Mouse (Mus musculus) megakaryocyte, embryonic 14.5 days (primary cell): Measurements from ENCODE around the gene Smurf2. TPM values are rescaled to one million over a fixed set of nuclear protein-coding genes. Genes with fewer than 3 reads are reported as not detected.
A peak's percentile ranks its signal among the peaks of the same experiment; 100 is the strongest.

Source experiments
- H3K27me3 ChIP-seq: replicated peaks from 2 replicates; pipeline ENCODE3; 2012; ENCODE audit warnings: inconsistent platforms
- H3K36me3 ChIP-seq: replicated peaks from 2 replicates; pipeline ENCODE3; 2012; ENCODE audit warnings: low read length, inconsistent platforms, mixed read lengths
- H3K4me1 ChIP-seq: 2 replicates; pipeline ENCODE4 v1.6.1; 2012; ENCODE audit warnings: inconsistent platforms
- H3K4me3 ChIP-seq: replicated peaks from 2 replicates; pipeline ENCODE3; 2012; ENCODE audit warnings: moderate library complexity, mild to moderate bottlenecking, inconsistent platforms
- H3K9me3 ChIP-seq: 2 replicates; pipeline ENCODE4 v1.6.1; 2012; ENCODE audit warnings: inconsistent platforms
- FLI1 ChIP-seq: IDR thresholded peaks from 2 replicates; pipeline ENCODE4 v1.6.1; 2012; ENCODE audit warnings: low read length, inconsistent platforms, mixed read lengths
- GATA1 ChIP-seq: IDR thresholded peaks from 3 replicates; pipeline ENCODE4 v1.6.1; 2012; ENCODE audit warnings: mixed read lengths, low read length, inconsistent platforms, borderline replicate concordance
- polyA plus RNA-seq: library from polyadenylated mRNA; stranded (reverse); fragments of >175 nt; gene quantifications from 2 replicates; pipeline ENCODE4 v1.2.3, GENCODE M21; 2012; ENCODE audit warnings: low replicate concordance; ENCODE audit not compliant: insufficient read depth

The Smurf2 gene
- polyA plus RNA-seq, 1 experiment: 1.0 TPM

GRCm38 (mm10) chr11:106908016-106908415 lies 12.5 kb downstream of the Smurf2 start:
- TF ChIP-seq FLI1 (no peak), GATA1 (no peak)
- H3K9me3 ChIP-seq: no peaks in the 10 kb centered on the region
- H3K27me3 ChIP-seq: no peaks in the 10 kb centered on the region
- peaks cover 12% of the 10 kb centered on the region for H3K36me3 ChIP-seq
- peaks cover 51% of the 10 kb centered on the region for H3K4me1 ChIP-seq
- H3K4me3 ChIP-seq: no peak overlapping the region

DNA sequence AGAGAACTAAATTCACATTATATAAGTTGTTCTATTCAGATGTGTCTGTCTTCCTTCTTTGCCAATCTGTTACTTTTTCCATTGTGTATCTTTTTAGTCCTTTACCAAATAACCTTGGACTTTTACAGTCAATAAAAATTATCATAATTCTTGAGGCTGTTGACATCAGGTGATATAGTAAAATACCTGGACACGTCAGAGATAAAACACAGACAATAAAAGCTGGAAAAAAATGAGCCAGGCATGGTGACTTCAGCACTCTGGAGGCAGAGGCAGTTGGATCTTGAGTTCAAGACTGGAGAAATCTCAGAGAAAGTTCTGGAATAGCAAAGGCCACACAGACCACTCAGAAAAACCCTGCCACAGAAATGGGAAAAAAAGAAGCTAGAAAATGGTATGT lies 13.3 kb downstream of the Smurf2 start:
- peaks cover 12% of the 10 kb centered on the region for H3K36me3 ChIP-seq

GRCm38 (mm10) chr11:106905707-106906106 lies 14.8 kb downstream of the Smurf2 start:
- Histone ChIP-seq H3K9me3 (no peaks in the 10 kb centered on the region), H3K36me3 (peaks cover 12% of the 10 kb centered on the region), H3K27me3 (no peaks in the 10 kb centered on the region), H3K4me3 (peak overlapping the region; percentile 65), H3K4me1 (peaks cover 47% of the 10 kb centered on the region)
- TF ChIP-seq FLI1: no peak
- TF ChIP-seq GATA1: no peak

More for the DNA sequence above, 13.3 kb downstream of the Smurf2 start:
- peaks cover 47% of the 10 kb centered on the region for H3K4me1 ChIP-seq
- no peaks in the 10 kb centered on the region for H3K9me3 ChIP-seq
- H3K4me3 ChIP-seq: no peak overlapping the region
- H3K27me3 ChIP-seq: no peaks in the 10 kb centered on the region
- no peak for TF ChIP-seq GATA1
- TF ChIP-seq FLI1: no peak

GRCm38 (mm10) chr11:106899804-106900203 lies 20.7 kb downstream of the Smurf2 start:
- no peak overlapping the region for H3K4me3 ChIP-seq
- H3K36me3 ChIP-seq: peaks cover 9% of the 10 kb centered on the region
- no peaks in the 10 kb centered on the region for H3K9me3 ChIP-seq
- H3K4me1 ChIP-seq: peaks cover 33% of the 10 kb centered on the region
- no peak for TF ChIP-seq GATA1
- TF ChIP-seq FLI1: no peak
- H3K27me3 ChIP-seq: no peaks in the 10 kb centered on the region

DNA sequence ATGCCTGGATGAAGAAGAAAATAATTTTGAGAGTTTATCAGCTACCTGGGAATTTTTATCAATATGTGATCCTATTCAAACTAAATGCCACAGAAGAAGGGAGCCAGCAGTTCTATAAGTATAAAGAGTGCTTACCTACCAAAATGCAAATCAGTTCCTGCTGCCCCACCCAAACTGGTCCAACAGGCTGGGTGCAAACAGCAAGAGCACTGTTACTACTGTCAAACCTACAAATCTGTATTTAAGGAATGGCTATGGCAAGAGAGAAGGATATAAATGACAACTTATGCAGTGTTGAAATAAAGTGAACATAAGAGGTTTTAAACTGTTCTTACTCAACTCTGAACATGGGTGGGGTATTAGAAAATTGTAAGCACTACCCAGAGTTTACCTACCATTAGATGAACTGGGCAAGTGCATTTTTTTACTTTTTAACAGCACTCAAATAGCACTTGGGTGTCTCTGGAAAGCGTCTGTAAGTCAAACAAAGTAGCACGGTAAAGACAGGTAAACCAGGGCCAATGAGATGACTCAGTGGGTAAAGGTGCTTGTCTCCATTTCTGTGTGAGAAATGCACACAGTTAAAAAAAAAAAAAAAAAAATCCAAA lies 23.9 kb downstream of the Smurf2 start:
- H3K4me1 ChIP-seq: peaks cover 27% of the 10 kb centered on the region
- H3K27me3 ChIP-seq: no peaks in the 10 kb centered on the region
- H3K4me3 ChIP-seq: no peak overlapping the region
- no peaks in the 10 kb centered on the region for H3K9me3 ChIP-seq
- TF ChIP-seq FLI1: no peak
- peaks cover 9% of the 10 kb centered on the region for H3K36me3 ChIP-seq

- Histone ChIP-seq H3K9me3 (no peaks in the 10 kb centered on the region), H3K4me3 (no peak overlapping the region), H3K36me3 (peaks cover 5% of the 10 kb centered on the region), H3K4me1 (peaks cover 71% of the 10 kb centered on the region), H3K27me3 (no peaks in the 10 kb centered on the region)
- TF ChIP-seq GATA1 (no peak), FLI1 (no peak)
Observed at GRCm38 (mm10) chr11:106883656-106884055, 36.9 kb downstream of the Smurf2 start.

GRCm38 (mm10) chr11:106872650-106873049 lies 47.9 kb downstream of the Smurf2 start:
- Histone ChIP-seq H3K4me1 (peaks cover 36% of the 10 kb centered on the region), H3K27me3 (no peaks in the 10 kb centered on the region), H3K9me3 (no peaks in the 10 kb centered on the region), H3K36me3 (peaks cover 45% of the 10 kb centered on the region), H3K4me3 (peak overlapping the region; percentile 67)
- TF ChIP-seq GATA1 (no peak), FLI1 (no peak)

GRCm38 (mm10) chr11:106851438-106851837 lies 69.1 kb downstream of the Smurf2 start:
- Histone ChIP-seq H3K4me1 (0 out of 2 replicates have a peak, but pooled peaks cover 4% of the 10 kb centered on the region), H3K27me3 (no peaks in the 10 kb centered on the region), H3K9me3 (no peaks in the 10 kb centered on the region), H3K4me3 (no peak overlapping the region), H3K36me3 (peaks cover 90% of the 10 kb centered on the region)
- TF ChIP-seq GATA1 (no peak), FLI1 (no peak)

DNA sequence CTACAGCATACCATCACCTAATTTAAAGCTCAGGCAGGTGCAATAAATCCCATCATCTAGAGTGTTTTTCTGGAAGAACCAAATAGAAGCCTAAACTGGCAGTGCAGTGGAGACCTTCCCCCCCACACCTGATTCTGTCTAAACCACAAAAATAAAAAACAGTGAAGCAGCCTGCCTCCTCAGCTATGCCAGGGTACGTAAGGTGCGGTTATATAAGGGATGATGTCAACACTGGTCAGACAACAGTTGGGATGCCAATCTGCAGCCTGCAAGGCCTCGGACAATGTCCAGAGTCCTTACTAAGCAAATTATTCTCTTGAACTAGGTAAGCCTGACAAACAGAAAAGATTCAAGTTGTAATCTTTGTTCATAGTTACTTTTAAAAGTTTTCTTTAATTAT lies 78.5 kb downstream of the Smurf2 start:
- no peak for TF ChIP-seq GATA1
- no peaks in the 10 kb centered on the region for H3K27me3 ChIP-seq
- H3K36me3 ChIP-seq: peaks cover 91% of the 10 kb centered on the region
- peaks cover 14% of the 10 kb centered on the region; the same call in 1 of the 2 replicates for H3K4me1 ChIP-seq
- no peaks in the 10 kb centered on the region for H3K9me3 ChIP-seq
- H3K4me3 ChIP-seq: no peak overlapping the region

GRCm38 (mm10) chr11:106828079-106828478 lies 92.4 kb downstream of the Smurf2 start:
- no peaks in the 10 kb centered on the region for H3K9me3 ChIP-seq
- no peak for TF ChIP-seq FLI1
- no peak overlapping the region for H3K4me3 ChIP-seq
- no peaks in the 10 kb centered on the region for H3K27me3 ChIP-seq
- peaks cover 93% of the 10 kb centered on the region for H3K36me3 ChIP-seq
- H3K4me1 ChIP-seq: no peaks in the 10 kb centered on the region

- Histone ChIP-seq H3K9me3 (no peaks in the 10 kb centered on the region), H3K4me1 (peaks cover 8% of the 10 kb centered on the region), H3K4me3 (no peak overlapping the region), H3K27me3 (no peaks in the 10 kb centered on the region), H3K36me3 (peaks cover 95% of the 10 kb centered on the region)
- TF ChIP-seq FLI1: no peak
Observed at GRCm38 (mm10) chr11:106824403-106824802, 96.1 kb downstream of the Smurf2 start.
